Mouse (Mus musculus): ENCODE measurements around the gene Selenov. TPM values are rescaled to one million over a fixed set of nuclear protein-coding genes. Genes with fewer than 3 reads are reported as not detected.
"Not testable (repeated sequence)": the region's sequence is repeated elsewhere in the genome, so short reads cannot be mapped to it uniquely, and the experiment has no call there.

The Selenov gene
- total RNA-seq, 4 experiments from 2014 or later: 0.70 to 0.98 TPM; not detected in 2

DNA sequence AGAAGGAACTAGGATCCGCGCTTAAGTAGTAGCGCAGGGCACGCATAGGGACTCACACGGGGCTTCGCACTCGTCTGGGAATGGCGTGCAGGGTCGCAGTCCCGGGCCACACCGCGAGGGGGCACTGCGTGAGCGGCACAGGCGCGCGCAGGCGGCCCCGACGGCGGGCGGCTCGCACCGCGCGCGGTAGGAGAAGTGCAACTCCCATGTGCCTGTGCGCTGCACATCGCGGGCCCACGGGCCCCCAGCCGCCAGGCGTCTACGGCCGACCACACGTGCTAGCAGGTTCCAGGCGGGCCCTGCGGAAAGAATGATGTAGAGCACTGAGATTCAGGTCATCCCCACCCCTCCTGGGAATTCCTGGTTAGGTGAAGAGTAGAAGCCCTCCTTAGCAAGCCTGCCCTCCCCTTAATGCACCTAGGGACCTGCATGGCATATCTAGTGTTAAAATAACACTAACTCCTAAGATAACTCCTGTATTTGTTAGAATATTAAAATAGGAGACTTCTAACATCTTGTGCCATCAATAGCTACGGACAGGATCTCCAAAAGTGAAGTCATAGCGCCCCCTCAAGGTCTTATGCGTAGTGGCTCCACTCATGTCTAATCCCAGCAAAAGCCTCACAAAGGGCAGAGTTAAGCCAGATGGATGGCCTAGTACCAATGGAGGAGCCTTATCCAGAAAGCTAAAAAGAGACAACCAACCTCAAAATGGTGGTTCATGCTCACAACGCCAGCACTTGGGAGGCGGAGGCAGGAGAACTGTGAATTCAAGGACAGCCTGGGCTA, 8.0 kb upstream of the Selenov start:
- peak in 1 of 2 experiments; percentile 39 for DNase-seq (ENCODE audit: low spot score in 2 of 2)

- peak in 1 of 2 experiments; percentile 55 for DNase-seq (ENCODE audit: low spot score in 2 of 2)
Measured at GRCm38 (mm10) chr7:28294481-28294880, 3.5 kb upstream of the Selenov start.

GRCm38 (mm10) chr7:28290165-28290564, 821 bp downstream of the Selenov start:
- DNase-seq (ENCODE audit: low spot score in 2 of 2): no peak

GRCm38 (mm10) chr7:28280630-28281029, 10.4 kb downstream of the Selenov start:
- no peak for DNase-seq (ENCODE audit: low spot score in 2 of 2)

GRCm38 (mm10) chr7:28278279-28278652, 12.7 kb downstream of the Selenov start:
- no peak for DNase-seq (ENCODE audit: low spot score in 2 of 2)

- DNase-seq (ENCODE audit: low spot score in 2 of 2): peak; percentile 88 to 97
Measured at GRCm38 (mm10) chr7:28277615-28278278, 13.2 kb downstream of the Selenov start, which contains the start of gene Eid2b. TSS of gene Eid2b (plus strand) at chr7:28277739.

- DNase-seq (ENCODE audit: low spot score in 2 of 2): no peak
Measured at GRCm38 (mm10) chr7:28277237-28277614, 13.8 kb downstream of the Selenov start.

DNA sequence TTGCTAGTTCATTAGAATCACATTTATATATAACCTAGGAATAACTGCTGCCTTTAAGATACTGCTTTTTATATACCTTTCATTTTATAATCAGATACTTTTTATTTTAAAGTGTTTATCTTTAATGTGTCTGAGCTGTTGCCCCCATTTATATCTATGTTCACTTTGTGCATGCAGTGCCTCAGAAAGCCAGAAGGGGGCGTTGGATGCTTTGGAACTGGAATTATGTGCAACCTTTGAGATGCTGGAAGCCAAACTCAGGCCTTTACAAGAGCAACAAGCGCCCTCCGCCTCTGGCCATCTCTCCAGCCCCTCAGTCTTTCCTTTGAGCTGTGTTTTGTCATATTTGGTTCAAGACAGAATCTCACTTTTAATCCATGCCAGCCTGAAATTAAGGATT, 19.2 kb downstream of the Selenov start:
- DNase-seq (ENCODE audit: low spot score in 2 of 2): no peak

DNA sequence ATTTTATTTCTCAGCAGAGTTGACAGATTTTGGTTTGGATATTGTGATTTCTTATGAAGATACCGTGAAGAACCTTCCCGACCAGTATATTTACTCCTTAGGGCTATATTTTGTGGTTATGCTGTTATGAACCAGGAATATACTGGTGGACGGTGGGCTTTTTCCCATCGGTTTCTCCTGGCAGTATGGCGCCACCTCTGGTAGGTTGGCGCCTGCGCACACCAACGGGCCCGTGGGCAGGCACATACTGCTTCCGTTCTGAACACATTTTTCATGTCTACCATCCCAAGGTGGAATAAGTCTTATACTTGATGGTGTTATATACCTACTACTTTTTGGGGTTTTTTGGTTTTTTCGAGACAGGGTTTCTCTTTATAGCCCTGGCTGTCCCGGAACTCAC, 21.6 kb downstream of the Selenov start:
- no peak for DNase-seq (ENCODE audit: low spot score in 2 of 2)

- no peak for DNase-seq (ENCODE audit: low spot score in 2 of 2)
Measured at GRCm38 (mm10) chr7:28268576-28268975, 22.4 kb downstream of the Selenov start.

DNA sequence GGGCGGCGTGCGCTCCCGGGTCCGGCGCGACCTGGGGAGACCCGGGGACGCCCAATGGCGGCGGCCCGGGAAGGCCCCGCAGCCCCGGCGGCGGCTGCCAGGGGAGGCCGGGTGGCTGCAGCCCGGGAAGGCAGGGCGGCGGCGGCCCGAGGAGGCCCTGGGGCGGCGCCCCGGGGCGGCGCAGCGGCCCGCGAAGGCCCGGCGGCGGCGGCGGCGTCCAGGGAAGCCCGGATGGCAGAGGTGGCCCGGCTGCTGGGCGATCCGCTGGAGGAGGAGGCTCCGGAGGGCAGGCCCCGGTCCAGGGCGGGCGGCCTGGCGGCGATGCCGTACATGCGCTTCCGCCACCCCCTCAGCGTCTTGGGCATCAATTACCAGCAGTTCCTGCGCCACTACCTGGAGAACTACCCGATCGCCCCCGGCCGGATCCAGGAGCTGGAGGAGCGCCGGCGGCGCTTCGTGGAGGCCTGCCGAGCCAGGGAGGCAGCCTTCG, 22.9 kb downstream of the Selenov start:
- peak in 1 of 2 experiments; percentile 46 for DNase-seq (ENCODE audit: low spot score in 2 of 2)

GRCm38 (mm10) chr7:28267129-28268041, 23.6 kb downstream of the Selenov start, which contains the start of gene Eid2:
TSS of gene Eid2 (plus strand) at chr7:28267881.
- peak; percentile 84 to 88 for DNase-seq (ENCODE audit: low spot score in 2 of 2)

- no peak for DNase-seq (ENCODE audit: low spot score in 2 of 2)
Measured at GRCm38 (mm10) chr7:28265391-28265790, 25.6 kb downstream of the Selenov start.

- peak in 1 of 2 experiments; percentile 23 for DNase-seq (ENCODE audit: low spot score in 2 of 2)
Measured at GRCm38 (mm10) chr7:28263786-28264185, 27.2 kb downstream of the Selenov start.

DNA sequence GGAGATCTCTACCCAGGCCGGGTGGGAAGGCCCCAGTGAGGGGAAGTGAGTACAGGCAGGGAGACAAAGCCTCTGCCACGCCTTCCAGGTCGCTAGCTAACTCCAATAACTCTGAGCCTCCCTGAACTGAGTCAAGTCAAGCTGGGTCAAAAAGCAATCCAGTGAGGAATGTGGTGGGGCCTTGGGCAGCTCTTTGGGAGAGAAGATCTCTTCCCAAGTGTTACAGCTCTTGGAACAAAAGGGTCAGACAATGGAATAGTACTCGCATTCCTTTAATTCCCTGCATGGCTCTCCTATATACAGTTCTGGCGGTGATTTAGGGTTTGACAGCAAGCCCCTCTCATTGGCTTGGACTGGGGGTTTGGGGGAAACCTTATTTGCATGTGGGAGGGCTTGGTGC, 28.1 kb downstream of the Selenov start:
- no peak for DNase-seq (ENCODE audit: low spot score in 2 of 2)

GRCm38 (mm10) chr7:28255476-28255875, 35.5 kb downstream of the Selenov start:
- no peak for DNase-seq (ENCODE audit: low spot score in 2 of 2)

- no peak for DNase-seq (ENCODE audit: low spot score in 2 of 2)
Measured at GRCm38 (mm10) chr7:28254591-28254990, 36.4 kb downstream of the Selenov start.

GRCm38 (mm10) chr7:28251976-28252375, 39.0 kb downstream of the Selenov start:
- DNase-seq (ENCODE audit: low spot score in 2 of 2): no peak

- no peak for DNase-seq (ENCODE audit: low spot score in 2 of 2)
Measured at GRCm38 (mm10) chr7:28248957-28249356, 42.0 kb downstream of the Selenov start.

- DNase-seq (ENCODE audit: low spot score in 2 of 2): not testable (repeated sequence)
Measured at GRCm38 (mm10) chr7:28243943-28244342, 47.0 kb downstream of the Selenov start.

Measured in layer of hippocampus, adult 8-10 months (tissue).